Mouse (Mus musculus) cerebellum, adult 9-11 months (tissue): ENCODE results near the gene Rufy3.
"Not testable (repeated sequence)": the region's sequence is repeated elsewhere in the genome, so short reads cannot be mapped to it uniquely, and the experiment has no call there.

Experiments used
- DNase-seq: peaks from one replicate; pipeline ENCODE4 v3.0.0; 2022

The Rufy3 gene

GRCm38 (mm10) chr5:88564501-88565147, at the start of gene Rufy3:
Gene Rufy3 (plus strand): TSS chr5:88565040.
- DNase-seq, result peak; percentile 68

DNA sequence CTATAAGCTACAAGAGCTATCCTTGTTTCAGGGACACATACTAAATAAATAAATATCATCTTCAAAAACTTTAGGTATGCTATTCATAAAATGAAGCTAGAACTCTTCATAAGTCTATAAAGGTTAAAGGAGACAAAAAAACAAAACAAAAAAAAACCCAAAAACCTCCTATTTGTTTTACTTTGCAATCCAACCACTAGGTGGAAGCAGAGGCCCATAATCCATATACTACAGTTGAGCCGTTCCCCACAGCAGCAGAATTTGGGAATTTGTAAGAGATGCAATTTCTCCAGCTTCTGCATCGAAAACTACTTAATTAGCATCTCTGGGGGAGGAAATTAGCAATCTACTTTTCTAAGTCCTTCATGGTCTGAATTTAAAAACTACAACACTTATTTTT, 45.6 kb upstream of the Rufy3 start:
- DNase-seq, result peak; percentile 4

DNA sequence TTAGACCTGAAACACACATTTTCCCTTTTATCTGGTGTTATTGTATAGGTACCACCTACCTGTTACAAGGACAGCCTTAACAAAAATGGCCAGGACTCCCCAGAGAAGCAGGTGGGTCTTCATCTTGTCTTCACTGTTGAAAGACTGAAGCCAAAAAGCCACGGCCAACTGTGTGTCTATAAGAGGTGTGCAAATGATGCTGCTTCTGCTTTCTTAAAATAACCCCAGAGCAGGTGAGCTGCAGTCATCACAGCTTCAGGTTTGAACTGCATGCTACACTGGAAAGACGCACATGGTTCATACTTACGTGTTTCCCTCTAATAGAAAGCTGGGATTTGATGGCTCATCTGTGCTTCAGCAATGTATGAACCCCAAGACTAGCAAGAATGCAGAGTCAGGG, 37.2 kb upstream of the Rufy3 start, which contains the start of gene Jchain:
Jchain (minus strand) TSS at position 235 of the 400 bp plus-strand sequence.
- DNase-seq, result no peak

DNA sequence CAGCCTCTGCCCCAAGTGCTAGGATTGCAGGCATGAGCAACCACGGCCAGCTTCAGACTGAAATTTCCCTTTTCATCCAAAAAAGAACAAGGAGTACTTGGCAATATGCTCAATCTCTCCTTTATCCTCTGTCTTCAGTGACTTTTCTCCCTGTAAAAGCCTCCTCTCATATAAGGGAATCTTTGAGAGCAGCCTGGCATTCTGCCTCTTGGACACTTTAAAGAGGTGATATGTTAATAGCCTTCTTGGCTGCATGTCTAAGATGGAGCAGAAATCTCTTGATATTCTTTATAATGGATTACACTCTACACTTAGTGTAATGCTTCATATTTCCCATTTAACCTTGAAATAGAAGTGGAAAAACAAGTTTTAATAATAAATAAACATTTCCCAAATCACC, 33.9 kb upstream of the Rufy3 start:
- no peak for DNase-seq

GRCm38 (mm10) chr5:88534697-88535096, 30.1 kb upstream of the Rufy3 start:
- DNase-seq, result no peak

DNA sequence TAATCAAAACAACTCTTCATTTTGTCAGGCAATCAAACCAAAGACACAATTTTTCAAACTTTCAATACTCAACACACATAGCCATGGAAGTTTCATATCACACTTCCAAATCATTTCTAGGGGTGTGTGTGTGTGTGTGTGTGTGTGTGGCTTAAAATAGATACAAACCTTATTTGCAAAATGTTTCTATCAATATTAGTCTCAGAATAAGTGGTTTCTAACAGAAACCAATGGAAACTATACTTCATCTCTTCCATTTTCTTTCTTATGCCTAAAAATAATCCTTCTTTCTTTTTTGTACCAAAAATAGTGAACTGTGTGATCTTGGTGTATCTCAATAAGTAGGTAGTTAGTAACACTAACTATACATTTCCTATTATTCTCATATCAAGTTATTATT, 24.0 kb upstream of the Rufy3 start:
- DNase-seq, result no peak

- DNase-seq, result peak; percentile 27
Observed at GRCm38 (mm10) chr5:88542651-88543282, 22.1 kb upstream of the Rufy3 start.

GRCm38 (mm10) chr5:88544411-88544810, 20.4 kb upstream of the Rufy3 start:
- not testable (repeated sequence) for DNase-seq

DNA sequence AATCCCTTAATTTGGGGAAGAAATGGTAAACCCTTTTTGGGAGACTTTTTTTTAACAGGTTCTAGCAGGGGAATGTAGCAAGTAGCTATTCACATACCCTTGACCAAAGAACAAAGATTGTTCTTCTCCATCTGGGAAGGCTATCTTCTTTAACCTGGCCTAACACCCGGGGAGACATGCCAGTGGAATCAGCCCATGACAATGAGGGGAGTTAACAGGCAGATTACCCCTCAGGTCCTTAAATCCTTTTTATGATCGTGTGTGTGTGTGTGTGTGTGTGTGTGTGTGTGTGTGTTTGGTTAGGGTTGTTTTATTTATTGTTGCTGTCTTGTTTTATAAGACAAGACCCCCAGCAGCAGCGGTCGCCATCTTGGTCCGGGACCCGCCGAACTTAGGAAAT, 19.3 kb upstream of the Rufy3 start:
- no peak for DNase-seq

- peak; percentile 24 for DNase-seq
Observed at GRCm38 (mm10) chr5:88553271-88554085, 11.4 kb upstream of the Rufy3 start.

- peak; percentile 95 for DNase-seq
Observed at GRCm38 (mm10) chr5:88554086-88554886, 10.6 kb upstream of the Rufy3 start, which contains the start of gene Utp3. Gene Utp3 (plus strand): TSS chr5:88554462.

DNA sequence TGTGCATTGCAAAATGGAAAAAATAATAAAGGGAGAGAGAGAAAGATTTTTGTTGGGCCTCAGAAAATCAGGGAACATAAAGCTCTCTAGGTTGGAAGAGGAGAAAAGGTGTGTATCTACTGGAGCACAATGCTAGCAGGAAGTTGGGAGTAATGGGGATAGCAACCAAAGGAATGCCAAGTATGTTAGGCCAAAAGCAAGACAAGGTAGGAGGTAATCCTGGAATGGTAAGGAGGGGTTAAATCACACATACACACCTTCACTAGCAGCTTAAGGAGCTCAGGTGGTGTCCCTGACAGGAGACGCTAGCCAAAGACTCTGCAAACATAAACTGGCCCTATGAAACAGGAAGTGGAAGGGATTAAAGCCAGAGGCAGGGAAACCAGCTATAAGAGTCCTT, 5.8 kb upstream of the Rufy3 start:
- no peak for DNase-seq

DNA sequence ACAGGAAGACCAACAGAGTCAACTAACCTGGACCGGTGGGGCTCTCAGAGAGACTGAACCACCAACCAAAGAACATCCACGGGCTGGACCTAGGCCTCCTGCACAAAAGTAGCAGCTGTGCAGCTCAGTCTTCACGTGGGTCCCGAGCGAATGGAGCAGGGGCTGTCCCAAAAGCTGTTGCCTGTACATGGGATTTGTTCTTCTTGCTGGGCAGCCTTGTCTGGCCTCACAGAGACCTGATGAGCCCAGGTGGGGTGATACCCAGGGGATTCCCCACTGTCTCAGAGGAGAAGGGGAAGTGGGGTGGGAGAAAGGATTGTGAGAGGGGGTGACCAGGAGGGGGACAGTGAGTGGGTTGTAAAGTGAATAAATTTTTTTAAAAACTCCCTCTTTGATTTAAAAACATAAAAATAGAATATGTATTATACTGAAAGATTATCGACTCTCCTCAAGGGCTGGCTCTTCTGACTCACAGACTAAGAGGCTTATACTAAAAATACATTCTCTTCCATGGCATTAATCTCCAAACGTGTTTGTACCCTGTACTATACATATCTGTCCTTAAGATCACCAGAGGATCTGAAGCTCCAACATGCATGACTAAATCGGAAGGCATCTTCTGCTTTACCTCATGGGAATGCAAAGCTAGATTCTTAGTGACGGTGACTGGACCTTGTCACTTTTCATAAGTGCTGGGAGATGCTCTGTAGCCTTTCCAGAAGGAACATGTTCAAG, 3.6 kb upstream of the Rufy3 start:
- DNase-seq, result no peak

DNA sequence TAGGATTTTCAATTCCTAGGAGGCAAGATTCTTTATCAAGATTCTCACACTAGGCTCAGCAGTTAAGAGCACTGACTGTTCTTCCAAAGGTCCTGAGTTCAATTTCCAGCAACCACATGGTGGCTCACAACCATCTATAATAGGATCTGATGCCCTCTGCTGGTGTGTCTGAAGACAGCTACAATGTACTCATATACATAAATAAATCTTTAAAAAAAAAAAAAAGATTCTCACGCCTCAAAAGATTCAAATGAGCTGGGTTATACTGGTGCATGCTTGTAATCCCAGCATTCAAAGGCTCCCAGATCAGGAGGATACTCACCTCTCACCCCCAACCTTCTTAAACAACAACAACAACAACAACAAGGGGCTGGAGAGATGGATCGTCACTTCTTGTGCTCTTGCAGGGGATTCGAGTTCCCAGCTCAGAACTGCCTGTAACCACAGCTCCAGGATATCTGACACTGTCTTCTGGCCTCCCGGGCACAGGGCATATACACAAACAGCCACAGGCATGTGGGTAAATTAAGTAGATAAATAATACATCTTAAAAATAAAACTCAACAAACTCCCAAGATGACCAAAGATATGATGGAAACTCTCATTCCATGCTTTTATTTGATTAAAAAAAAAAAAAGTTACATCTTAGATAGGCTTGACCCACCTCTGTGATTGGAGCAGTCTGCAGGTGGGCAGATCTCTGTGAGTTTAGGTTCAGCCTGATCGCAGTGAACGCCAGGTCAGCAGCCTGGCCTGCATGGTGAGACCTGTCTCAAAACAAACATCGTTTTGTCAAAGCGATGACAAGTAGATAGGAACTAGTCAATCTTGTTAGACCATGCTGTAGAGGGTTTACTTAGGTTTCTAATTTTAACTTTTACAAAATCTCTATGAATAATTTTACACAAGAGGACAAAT, 1.7 kb upstream of the Rufy3 start:
- DNase-seq, result no peak

GRCm38 (mm10) chr5:88565148-88566033, 551 bp downstream of the Rufy3 start:
- DNase-seq, result peak; percentile 71

DNA sequence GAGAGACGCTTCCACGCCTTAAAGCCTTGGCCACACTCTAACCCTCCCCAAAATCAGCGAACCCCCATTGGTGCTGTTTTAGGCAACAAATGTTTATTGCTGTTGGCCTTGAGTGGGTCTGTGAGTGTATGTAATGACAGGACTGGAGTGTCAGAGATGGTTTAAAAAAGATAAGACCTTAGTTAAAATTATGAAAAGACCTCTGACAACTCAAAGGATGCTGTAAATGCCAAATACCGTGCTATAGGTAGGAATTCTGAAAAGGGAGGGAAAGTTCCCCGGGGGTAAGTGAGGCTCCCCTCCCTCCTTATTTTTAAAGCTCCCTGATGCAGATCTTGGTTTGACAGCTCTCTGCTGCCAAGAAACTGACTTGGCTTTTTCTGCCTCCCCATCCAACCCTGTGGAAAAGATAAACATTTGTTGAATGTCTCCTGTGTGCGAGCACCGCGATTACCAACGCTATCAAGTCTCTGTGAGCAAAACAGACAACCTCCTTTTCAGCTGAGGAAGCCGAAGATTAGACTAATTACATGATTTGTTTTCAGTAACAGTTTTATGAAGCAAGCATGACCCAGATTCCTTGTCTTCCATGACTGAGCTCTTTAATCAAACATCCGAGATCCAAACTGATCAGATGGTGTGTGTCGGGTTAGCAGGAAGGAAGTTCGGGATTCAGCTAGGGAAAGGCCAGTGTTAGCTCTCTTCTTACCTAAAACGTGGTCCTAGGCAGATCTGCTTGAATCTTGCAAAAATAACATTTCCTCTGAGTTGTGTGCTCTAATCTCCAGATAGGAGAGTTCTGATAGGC, 1.4 kb downstream of the Rufy3 start:
- no peak for DNase-seq

- DNase-seq, result no peak
Observed at GRCm38 (mm10) chr5:88569541-88569940, 4.7 kb downstream of the Rufy3 start.

GRCm38 (mm10) chr5:88574829-88575228, 10.0 kb downstream of the Rufy3 start:
- DNase-seq, result no peak
